Mouse (Mus musculus): Measurements from ENCODE around the gene Scube3.

DNA sequence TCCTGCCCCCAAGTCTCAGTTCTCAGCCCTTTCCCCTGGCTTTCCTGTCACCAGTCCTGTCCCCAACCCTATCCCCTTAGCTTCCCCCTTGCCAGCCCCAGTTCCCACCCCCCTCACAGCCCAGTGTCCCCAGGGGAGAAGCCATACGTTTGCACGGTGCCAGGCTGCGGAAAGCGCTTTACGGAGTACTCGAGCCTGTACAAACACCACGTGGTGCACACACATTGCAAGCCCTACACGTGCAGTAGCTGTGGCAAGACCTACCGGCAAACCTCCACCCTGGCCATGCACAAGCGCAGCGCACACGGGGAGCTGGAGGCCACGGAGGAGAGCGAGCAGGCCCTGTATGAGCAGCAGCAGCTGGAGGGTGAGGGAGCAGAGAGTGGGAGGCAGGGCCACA is 60.0 kb downstream of the Scube3 start:
- TF ChIP-seq GATA1 (IDR thresholded peaks at IDR 0.05; ENCODE audit: low read length) (no peak), TAL1 (IDR thresholded peaks at IDR 0.05; ENCODE audit: low read length) (no peak)

All from erythroblast, embryonic 14.5 days (primary cell).